Mouse (Mus musculus): ENCODE measurements around the gene Ccl20. TPM values are rescaled to one million over a fixed set of nuclear protein-coding genes. Genes with fewer than 3 reads are reported as not detected.

Ccl20 gene
- polyA plus RNA-seq, 2 experiments from 2014 or later: 3.1 to 12.0 TPM

GRCm38 (mm10) chr1:83141510-83141909, 24.9 kb downstream of the Ccl20 start:
- ATAC-seq: no peak

DNA sequence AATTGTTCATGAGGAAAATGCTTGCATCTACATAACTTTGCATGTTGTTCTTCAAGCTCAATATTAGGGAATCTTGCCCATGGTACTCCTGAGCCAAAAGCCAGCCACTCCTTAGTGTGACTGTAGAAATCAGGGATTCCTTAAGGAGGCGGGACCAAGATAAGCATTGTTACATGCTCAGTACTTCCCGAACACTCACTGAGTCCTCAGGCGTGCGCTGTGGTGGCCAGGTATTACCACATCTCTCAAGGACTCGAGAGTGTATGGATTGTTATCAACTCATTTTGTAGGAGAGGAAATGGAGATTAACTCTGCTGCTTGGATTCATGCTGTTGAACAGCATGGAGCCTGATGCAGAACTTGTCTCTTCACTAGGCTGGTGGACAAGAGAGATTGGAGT, 25.5 kb downstream of the Ccl20 start:
- ATAC-seq: no peak

DNA sequence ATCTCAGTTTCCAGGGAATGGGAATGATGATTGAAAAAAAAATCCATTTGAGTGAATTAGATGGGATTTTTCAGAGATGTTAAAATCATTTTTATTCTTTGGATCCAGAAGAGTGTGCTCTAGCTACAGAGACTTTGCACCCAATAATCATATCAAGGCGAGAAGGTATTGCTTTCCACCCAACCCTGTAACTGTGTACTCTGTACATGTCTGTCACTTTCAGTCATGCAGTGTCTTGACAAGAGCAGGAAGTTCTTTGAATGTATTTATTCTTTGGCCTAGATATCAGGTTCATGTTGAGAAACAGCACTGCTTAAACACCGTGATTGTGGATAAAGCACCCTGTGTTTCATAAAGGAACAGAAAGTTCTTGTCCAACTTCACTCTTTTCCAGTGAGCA, 30.0 kb downstream of the Ccl20 start:
- ATAC-seq: no peak

DNA sequence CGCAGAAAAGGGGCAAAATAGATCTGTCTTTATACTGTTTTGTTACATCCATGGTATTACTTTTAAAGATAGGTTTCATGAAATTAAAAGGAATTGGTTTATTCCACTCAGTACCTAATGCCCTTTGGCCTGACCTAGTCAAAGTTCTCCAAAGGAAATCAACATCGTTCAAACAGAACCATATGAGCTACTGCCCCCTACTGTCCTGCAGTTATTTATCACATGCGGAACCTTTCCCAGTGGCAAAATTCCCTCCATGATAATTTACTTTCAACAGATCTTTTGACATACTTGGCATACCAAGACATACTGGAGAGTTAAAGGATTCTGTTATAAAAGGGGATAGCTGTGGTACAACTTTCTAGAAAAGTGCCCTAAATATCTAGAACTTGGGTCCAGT, 33.7 kb downstream of the Ccl20 start:
- no peak for ATAC-seq

DNA sequence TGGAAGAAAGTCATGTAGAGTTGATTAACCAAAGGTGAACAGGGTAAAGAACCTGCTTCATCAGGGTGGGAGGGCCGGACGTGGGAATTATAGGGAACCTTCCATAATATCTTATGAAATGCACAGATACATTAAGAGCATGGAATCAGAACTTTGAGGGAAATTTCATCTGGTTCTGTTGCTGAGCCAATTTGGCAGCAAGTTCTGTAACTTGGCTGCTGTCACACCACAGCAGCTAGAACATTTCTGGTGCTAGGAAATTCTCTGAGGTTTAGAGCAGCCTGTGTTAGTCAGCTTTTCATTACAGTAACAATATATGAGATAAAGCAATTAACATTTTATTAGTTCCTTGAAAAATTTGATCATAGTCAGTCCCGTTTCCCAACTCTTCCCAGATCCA, 36.4 kb downstream of the Ccl20 start:
- no peak for ATAC-seq

DNA sequence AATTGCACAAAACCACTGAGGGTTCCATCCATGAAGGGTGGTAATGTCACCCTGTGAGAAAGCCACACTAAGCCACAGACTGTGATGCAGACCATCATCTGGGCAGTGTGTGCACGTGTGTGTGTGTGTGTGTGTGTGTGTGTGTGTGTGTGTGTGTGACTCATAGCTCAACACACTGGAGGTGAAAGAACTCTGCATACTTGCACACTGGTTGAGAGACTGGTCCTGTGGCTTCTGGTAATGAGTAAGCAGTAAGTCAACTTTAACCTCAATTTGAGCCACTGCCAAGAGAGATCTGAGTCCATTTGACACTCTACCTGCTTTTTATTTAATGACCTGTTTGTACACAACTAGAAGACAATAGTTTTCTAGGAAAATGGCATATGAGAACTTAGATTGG, 40.3 kb downstream of the Ccl20 start:
- no peak for ATAC-seq

- no peak for ATAC-seq
These were observed 43.0 kb downstream of the Ccl20 start, which contains the start of gene Daw1 for GRCm38 (mm10) chr1:83159603-83160002. Daw1 (plus strand) TSS chr1:83159752.

DNA sequence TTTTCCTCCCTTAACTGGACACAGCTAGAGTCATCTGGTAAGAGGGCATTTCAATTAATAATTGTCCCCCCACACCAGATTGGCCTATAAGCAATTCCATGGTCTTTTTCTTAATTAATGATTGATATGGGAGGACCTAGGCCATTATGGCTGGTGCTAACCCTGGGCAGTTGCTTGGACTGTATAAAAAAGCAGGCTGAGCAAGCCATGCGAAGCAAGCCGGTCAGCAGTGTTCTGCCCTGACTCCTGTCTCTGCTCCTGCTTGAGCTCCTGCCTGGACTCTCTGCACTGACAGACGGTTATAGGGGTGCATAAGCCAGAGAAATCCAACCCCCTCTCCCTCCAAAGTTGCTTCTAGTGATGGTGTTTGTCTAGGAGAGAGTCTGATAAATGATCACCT, 45.1 kb downstream of the Ccl20 start:
- ATAC-seq: no peak

GRCm38 (mm10) chr1:83164027-83164426, 47.5 kb downstream of the Ccl20 start:
- no peak for ATAC-seq

Other genes starting within 250 kb of the Ccl20 start
- 1 to 10 TPM; 1.6 to 2.5 TPM for gene A030005L19Rik, start 203.4 kb upstream of the Ccl20 start, polyA plus RNA-seq (2017; shearing (Covaris generic))
- gene A030014E15Rik, start 191.8 kb upstream of the Ccl20 start, polyA plus RNA-seq (2017; shearing (Covaris generic)): not detected
- gene Gm6217, start 185.4 kb upstream of the Ccl20 start, polyA plus RNA-seq (2017; shearing (Covaris generic)): not detected
- gene A030003K21Rik, start 173.4 kb upstream of the Ccl20 start, polyA plus RNA-seq (2017; shearing (Covaris generic)): not detected
- not detected for gene Gm7544, start 160.8 kb upstream of the Ccl20 start, polyA plus RNA-seq (2017; shearing (Covaris generic))
- gene Gm47955, start 156.5 kb upstream of the Ccl20 start, polyA plus RNA-seq (2017; shearing (Covaris generic)): not detected
- gene Gm47959, start 116.2 kb upstream of the Ccl20 start, polyA plus RNA-seq (2017; shearing (Covaris generic)): not detected
- gene Slc19a3, start 78.3 kb upstream of the Ccl20 start, polyA plus RNA-seq (2017; shearing (Covaris generic)): not detected
- gene Krtap28-10, start 74.3 kb upstream of the Ccl20 start, polyA plus RNA-seq (2017; shearing (Covaris generic)): not detected
- not detected for gene Gm47969, start 71.8 kb upstream of the Ccl20 start, polyA plus RNA-seq (2017; shearing (Covaris generic))
- gene A030005K14Rik, start 57.4 kb upstream of the Ccl20 start, polyA plus RNA-seq (2017; shearing (Covaris generic)): not detected
- not detected for gene Krtap28-13, start 55.8 kb upstream of the Ccl20 start, polyA plus RNA-seq (2017; shearing (Covaris generic))
- under 1 TPM in 1 of 2 experiments, not detected in 1; 0.33 TPM for gene Daw1, start 43.0 kb downstream of the Ccl20 start, polyA plus RNA-seq (2017; shearing (Covaris generic))